Mouse (Mus musculus): Measurements from ENCODE around the gene Osbpl7.

The Osbpl7 gene

DNA sequence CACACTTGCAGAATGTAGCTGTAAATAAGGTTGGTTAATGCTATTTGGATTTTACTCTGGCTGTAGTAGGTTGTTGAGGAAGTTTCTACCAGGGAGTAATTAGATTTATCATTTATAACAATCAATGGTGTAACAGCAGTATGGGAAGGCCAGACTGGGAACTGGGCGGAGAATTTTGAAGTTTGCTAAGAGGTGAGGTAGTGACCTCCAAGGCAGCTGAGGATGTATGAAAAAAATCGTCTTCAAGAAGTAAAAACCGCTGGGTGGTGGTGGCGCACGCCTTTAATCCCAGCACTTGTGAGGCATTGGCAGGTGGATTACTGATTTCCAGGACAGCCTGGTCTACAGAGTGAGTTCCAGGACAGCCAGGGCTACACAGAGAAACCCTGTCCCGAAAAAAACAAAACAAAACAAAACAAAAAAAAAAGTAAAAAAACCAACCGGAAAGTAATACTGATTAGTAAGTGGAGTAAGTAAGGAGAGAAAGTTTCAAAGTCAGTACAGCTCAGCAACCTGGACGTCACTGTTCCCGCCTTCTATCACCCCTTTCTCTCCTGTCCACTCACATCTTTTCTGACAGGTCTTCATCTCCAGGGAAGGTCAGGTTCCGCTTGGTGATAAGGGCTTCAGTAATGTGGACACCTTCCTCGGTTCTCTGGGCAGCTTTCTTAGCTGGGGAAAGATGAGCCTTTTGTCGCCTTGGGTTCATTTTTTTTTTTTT, 10.0 kb upstream of the Osbpl7 start:
- no peak for DNase-seq

DNA sequence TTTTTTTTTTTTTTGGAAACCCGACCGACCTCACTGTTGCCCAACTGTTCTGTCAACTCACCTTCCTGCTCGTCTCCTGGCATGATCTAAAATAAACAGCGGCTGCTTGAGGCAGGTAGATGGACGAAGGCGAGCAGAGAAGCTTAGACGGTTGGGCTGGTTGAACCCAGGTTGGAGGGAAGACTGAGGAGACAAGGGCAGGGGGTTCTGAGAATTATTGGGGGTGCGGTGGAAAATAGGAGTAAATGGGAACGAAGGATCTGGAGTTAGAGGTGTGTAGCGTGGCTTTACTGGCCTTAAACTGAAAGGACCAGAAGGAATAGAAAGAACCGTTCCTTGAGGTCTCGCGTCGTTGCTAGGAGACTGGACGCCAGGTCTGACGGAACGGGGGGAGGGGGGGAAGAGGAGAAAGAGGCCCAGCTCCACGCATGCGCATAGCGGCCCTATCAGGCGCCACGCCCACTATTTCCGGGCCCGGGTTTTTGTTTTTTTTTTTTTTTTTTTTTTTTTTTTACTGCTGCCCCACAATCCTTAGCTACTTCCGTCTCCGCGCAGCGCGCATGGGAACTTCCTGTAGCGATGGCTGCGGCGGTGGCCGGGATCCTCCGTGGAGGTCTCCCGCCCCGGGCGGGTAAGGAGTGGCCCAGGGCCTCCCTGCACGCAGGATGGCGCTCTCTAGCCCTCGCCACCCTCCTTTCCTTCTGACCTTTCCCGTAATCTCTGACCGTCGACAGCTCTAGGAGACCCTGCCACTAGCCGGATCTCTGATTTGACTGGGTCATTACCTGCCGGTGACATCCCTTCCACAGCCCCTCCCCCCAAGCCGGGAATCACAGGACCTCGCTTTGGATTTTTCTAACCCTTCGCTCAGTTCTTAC, 9.2 kb upstream of the Osbpl7 start, which contains the start of the genes Lrrc46 and Mrpl10:
Lrrc46 (minus strand) TSS at position 386 of the 878 bp plus-strand sequence.
Mrpl10 (plus strand) TSS at position 539 of the 878 bp plus-strand sequence.
- peak; percentile 98 for DNase-seq

DNA sequence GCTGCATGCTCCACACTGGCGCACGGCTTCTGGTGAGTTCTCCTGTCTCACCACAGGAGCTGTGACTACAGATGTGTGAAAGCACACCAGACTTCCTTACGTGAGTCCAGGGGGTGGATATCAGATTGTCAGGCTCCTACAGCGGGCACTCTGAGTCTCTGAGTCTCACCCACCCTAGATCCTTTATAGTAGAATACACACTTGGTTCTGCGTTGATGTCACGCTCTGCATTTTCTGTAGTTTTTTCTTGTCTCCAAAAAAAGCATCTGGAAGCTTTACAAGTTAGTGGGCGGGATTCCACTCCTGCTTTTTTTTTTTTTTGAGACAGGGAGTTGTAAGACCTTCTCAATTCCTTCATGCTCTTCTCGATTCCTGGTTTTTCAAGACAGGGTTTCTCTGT, 5.5 kb upstream of the Osbpl7 start:
- DNase-seq, result no peak

DNA sequence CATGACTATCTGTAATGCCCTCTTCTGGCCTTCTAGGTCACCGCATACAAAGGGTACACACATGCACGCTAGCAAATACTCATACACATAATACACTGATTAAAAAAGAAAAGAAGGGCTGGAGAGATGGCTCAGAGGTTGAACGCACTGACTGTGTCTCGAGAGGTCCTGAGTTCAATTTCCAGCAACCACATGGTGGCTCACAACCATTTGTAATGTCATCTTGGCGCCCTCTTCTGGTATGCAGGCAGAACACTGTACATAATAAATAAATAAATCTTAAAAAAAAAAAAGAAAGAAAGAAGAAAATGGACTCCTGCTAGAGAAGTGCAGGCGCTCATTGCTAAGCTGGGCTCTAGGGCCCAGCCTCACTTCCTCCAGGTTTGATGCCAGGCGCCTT, 4.6 kb upstream of the Osbpl7 start:
- no peak for DNase-seq

DNA sequence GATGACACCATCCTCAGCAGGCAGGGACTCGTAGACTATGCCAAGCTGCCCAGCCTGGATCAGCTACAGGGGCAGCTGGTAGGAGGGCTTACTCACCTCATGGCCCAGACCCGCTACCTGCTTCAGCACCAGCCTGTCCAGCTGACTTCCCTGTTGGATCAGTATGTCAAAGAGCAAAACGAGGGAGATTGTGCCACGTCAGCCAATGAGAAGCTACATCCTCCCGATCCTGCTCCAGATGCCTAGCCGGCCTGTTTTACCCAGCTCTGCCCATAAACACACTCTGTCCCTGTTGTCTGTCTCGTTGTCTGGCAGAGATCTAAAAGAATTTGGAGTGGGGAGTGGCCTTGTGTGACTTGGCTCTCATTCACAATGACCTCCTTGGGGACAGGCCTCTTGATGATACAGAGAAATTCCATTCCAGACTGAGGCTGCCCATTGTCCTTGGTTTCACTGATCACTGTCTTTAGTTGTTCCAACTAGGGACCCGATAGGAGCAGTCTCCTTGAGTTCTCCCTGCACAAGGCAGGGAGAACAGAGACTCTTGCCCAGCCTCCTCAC, 2.3 kb upstream of the Osbpl7 start:
- DNase-seq, result peak; percentile 89

DNA sequence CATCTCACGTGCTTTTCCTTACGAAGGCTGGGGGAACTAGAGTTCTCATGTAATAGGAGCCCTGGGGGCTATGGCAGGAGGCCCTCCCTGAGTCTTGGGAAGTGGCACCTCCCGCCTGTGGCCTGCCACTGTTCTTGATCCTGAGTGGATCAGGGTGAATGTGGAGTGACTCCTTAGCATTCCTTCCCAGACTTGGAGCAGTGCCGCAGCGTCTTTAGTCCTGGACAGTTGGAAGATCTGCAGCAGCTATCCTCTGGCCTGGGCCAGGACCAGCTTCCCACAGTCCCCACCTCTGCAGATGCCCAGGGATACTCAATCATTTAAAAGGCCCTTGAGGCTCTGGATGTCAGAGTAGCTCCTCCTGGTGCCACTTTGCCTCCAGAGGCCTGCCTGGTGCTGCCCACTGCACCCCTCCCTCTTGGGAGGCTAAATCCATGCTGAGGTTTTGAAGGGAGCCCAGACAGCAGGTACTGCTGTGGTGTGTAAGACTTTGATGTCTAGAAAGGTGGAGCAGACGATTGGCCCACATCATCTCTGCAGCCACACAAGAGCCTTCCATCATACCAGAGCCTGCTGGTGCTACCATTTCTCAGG, 839 bp upstream of the Osbpl7 start:
- DNase-seq, result peak; percentile 88

DNA sequence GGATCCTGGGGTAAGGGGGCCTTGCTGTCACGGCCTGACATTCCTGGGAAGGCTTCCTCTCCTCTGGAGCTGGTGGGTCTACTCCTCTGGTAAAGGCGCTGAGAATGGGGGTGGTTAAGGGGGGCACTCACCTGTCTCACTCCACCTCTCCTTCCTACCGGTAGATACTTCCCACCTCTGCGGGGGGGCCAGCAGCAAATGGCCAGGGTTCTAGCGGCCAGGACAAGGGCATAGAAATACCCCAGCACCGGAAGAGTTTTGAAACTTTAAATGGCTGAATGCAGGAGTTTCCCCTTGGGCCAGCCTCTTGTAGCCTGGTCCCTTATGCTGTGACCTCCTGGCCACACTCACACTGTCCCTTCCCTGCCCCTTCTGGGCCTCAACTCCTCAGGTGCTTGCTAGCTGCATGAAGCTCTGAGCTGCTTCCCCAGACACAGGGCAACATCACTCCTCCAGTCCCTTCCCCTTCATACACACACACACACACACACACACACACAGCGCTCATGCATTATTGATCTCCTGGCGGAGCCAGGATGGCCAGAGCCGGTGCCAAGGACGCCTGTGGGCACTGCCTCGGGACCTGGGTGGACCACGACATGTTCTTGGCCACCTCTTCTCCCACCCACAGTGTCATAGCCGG, 637 bp downstream of the Osbpl7 start:
- peak; percentile 92 for DNase-seq

DNA sequence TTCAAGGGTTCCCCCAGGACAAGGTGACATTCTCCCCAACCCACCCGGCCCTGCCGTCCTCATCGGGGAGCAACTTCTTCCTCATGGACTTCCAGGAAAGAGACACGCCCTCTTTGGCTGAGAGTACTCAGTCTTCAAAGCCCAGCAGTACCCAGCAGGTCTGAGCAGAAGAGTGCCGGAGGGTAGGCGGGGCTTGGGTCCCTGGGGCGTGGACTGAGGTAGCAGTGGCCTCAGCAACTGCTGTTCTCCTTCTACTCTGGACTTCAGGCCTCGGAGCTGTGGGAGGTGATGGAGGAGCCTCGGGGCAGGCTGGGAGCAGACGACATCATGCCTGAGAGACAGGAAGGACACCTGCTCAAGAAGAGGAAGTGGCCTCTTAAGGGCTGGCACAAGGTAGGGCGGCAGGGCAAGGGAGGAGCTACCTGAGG, 1.8 kb downstream of the Osbpl7 start:
- peak; percentile 91 for DNase-seq

DNA sequence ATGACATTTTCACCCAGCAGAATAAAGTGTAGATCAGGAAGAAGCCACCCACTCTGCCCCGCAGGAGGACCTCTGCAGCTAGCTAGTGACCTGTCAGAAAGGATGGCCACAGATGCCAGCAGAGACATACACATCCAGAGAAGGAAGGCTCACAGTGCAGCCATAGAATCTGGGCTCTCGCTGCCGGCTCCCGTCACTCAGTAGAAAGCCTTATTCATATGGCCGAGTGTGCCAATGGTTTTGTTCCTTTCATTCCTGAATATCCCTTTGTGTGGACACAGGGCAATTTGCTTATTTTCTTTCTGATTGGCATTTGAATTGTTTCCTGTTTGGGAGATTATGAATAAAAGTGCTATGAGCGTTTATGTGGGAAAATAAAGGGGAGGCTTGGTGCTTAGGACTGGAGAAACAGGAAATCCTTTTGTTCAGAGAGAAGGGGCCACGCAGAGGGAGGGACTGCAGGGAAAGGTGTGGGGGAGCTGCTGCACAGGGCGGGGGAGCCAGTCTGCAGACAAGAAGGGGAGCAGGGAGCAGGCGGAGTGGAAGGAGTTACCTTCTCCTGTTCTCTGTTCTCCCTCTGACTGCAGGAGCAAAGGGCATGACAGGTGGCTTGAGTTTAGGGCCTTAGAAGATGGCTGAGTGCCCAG, 13.0 kb downstream of the Osbpl7 start:
- peak; percentile 87 for DNase-seq

DNA sequence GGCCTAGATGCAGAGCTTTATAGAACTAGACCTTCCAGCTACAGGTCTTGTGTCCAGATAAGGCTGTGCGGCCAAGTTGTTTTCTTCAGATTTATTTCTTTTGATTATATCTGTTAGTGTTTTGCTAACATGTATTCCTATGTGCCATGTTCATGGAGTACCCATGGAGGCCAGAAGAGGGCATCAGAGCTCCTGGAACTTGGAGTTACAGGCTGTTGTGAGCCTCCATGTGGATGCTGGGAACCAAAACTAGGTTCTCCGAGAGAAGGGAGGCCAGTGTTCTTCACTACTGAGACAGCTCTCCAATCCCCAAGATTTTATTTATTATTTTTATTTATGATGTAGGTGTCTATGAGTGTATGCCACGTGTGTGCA, 13.5 kb downstream of the Osbpl7 start:
- DNase-seq, result no peak

DNA sequence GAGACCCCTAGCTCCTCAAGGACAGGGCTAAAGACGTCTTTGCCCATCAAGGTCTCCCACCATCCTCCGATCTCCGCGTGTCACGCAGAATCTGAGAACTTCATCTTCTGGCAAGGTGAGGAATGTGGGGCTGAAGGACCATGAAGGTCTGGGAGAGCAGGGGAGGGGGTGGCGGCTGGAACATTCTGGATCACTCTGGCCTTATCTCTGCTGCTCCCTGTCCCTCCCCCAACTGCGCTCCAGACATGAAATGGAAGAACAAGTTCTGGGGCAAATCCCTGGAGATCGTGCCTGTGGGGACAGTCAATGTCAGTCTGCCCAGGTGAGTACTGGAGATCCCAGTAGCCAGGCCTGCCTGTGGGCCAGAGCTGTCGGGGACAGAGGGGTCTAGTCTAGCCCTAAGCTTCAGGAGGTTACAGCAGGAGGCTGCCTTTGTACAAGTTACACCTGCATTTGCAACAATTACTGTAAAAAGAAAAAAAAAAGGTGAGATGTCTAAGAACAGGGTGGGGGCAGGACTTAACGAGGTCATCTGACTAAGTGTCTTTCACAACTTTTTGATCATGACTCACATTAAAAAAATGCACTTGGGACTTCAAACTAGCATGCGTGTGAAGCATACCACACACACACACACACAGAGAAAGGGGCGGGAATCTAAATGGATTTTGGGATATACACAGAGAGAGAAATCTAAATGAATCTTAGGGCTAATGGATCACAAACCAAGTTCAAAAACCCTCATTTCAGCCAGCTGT, 15.3 kb downstream of the Osbpl7 start:
- DNase-seq, result no peak

DNA sequence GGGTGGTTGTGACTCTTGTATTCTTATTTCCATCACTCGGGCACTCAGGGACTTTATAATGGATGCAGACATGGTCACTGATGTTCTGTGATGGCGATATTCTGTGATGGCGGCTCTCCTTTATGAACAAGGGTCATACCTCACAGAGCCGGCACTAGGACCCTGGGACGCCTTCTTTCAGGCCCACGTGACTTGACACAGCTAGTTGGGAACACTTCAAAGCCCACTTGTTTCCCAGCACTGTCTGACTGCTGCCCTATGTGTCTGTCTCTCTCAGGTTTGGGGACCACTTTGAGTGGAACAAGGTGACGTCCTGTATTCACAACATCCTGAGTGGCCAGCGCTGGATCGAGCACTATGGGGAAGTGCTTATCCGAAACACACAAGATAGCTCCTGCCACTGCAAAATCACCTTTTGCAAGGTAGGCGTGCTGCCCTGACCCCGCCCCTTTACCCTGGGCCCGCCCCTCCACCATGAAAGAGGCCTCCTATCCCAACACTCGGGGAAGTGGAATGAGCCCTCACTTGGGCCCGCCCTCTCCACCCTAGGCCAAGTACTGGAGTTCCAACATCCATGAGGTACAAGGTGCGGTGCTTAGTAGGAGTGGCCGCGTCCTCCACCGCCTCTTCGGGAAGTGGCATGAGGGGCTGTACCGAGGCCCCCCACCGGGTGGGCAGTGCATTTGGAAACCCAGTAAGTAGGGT, 16.4 kb downstream of the Osbpl7 start:
- DNase-seq, result peak; percentile 88

DNA sequence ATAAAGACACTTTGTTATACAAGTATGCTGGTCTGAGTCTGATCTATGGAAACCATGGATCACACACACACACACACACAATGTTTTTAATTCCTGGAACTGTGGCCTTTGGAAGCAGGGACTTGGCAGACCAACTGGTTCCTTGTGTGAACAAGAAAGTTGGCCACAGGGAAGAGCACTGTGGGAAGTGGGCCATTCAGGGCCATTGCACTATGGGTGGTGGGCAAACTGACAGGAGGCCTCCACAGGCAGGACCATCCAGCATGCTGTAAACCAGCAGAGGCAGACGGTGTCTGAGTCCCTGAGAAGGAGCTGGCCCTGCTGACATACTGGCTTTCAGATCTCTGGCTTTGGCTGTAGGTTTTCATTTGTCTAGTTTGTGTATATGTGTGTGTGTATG, 18.9 kb downstream of the Osbpl7 start:
- no peak for DNase-seq

DNA sequence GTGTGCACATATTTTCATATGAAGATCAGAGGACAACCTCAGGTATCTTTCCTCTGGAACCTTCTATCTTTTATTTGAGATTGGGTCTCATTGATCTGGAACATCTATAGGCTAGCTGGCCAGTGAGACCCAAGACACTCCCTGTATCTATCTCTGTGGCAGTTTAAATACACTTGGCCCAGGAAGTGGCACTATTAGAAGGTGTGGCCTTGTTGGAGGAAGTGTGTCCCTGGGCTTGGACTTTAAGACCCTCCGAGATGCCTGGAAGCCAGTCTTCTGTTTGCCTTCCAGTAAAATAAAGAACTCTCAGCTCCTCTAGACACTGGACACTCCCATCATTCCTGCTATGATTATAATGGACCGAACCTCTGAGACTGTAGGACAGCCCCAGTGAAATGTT, 19.3 kb downstream of the Osbpl7 start:
- no peak for DNase-seq

DNA sequence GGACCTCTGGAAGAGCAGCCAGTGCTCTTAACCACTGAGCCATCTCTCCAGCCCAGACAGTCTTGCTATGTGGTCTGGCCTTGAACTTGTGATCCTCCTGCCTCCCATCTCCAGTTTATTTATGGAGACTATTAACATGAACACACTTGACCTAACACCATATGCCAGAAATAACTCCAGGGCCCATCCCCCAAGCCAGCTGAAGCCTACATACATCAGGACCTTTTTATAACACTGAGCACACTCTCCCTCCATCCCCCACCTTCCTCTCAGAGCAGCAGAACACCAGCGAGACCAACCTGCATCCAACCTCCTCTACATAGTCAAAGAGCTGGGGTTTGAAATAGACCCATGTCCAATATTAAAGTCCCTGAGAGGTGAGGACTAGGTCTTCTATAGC, 20.7 kb downstream of the Osbpl7 start:
- DNase-seq, result peak; percentile 92

DNA sequence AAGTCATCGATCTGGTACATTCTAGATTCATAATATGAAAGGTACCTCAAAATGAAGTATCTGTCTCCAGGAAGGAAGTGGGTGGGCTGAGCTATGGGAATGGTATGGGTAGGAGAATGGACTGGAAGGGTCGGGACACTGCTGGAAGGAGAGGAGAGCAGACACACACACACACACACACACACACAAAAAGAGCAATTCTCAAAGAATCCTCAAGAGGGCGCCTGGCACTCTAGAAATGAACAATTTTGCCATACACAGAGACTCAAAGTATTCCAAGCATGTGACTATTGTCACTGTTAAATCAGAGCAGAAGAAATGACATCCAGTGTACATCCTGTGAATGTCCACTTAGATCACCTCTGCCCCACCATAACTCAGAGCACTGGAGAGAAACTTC, 22.1 kb downstream of the Osbpl7 start:
- no peak for DNase-seq

DNA sequence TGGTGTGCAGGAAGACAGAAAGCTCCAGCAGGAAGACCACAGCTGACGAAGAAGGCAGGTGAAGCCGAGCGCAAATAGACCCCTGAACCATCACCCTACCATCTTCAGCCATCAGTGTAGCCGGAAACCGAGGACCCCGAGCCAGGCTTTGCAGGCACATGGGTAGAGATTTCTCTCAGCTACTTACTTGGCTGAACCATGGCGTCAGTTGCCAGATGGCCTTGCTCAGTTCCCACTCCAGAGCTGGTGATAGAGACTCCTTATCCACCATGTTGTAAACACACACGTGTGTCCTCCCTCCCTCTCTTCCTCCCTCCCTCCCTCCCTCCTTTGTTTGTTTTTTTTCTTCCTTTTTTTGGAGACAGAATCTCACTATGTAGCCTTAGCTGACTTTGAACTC, 23.8 kb downstream of the Osbpl7 start:
- DNase-seq, result no peak

DNA sequence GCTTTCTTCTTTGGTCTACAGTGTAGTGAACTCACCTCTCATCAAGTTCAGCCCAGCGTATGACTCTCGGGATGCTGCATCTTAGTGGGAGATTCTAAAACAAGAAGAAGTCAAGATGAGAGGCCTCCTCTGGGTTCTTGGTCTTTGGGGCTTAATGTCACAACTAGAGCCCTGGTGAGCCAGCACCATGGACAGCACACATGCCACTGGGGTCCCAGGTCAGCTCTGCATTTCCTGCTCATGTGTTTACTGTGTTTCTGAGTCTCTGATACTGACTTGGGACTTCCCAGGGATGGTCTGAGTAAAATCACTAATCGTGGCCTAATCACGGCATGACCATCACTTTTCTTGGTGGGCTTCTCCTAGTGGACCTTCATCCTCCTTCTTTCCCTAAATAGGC, 28.3 kb downstream of the Osbpl7 start:
- no peak for DNase-seq

DNA sequence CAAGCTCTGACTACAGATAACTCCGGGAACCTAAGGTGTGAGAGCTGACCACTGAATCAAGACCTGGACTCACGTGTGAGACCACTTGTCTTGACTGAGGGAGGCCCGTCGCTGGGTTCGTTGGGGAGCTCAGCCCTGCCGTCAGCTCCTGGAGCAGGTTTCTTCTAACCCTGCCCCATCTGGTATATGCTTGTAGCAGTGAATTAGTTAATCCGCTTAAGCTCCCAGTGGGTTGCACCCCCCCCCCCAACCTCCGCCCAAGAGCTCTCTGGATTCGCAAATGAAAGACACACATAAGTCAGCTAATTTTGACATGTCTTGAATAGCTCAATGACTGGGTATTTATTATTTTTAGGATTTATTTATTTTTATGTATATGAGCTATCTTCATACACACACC, 29.9 kb downstream of the Osbpl7 start:
- no peak for DNase-seq

DNA sequence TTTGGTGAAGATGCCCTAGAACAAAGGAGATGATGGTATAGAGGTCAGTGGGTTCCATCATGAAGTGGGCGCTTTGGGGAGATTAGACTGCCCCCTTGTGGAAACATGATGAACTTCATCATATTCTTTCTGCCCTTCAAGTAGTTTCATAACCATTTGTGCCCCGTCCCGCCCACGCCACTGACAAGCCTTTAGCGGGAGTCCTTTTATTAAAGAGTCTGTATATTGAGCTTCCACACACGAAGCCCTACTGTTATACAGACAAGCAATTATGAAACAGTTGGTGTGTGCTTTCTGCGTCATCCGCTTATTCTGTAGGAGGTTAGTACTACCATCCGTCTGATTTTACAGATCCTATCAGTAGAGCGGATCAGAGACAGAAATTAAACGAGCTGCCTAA, 32.5 kb downstream of the Osbpl7 start:
- DNase-seq, result peak; percentile 93
